Mouse (Mus musculus): ENCODE results near the gene Col6a2. TPM values are rescaled to one million over a fixed set of nuclear protein-coding genes. Genes with fewer than 3 reads are reported as not detected.

Col6a2 gene
- polyA plus RNA-seq, 1 experiment from 2014 or later, result 18.7 TPM

GRCm38 (mm10) chr10:76572151-76572550 lies 51.3 kb downstream of the Col6a2 start:
- no peak for ATAC-seq (ENCODE audit: low FRiP score)
- Histone ChIP-seq H3K9ac (no peak overlapping the region), H3K4me1 (no peaks in the 10 kb centered on the region), H3K4me3 (replicated peaks) (no peak overlapping the region), H3K36me3 (replicated peaks) (no peaks in the 10 kb centered on the region), H3K9me3 (0 out of 2 replicates have a peak, but pooled peaks cover 3% of the 10 kb centered on the region), H3K4me2 (no peak overlapping the region), H3K27ac (no peak overlapping the region), H3K27me3 (no peaks in the 10 kb centered on the region)
- WGBS, result 33% methylated on average over 3 of the region's 3 CpGs

GRCm38 (mm10) chr10:76571070-76571469 lies 52.4 kb downstream of the Col6a2 start:
- Histone ChIP-seq H3K36me3 (replicated peaks) (no peaks in the 10 kb centered on the region), H3K4me3 (replicated peaks) (no peak overlapping the region), H3K27me3 (no peaks in the 10 kb centered on the region), H3K27ac (no peak overlapping the region), H3K9me3 (0 out of 2 replicates have a peak, but pooled peaks cover 3% of the 10 kb centered on the region), H3K4me2 (no peak overlapping the region), H3K4me1 (no peaks in the 10 kb centered on the region), H3K9ac (no peak overlapping the region)
- WGBS, result 69% methylated on average over 2 of the region's 2 CpGs
- ATAC-seq (ENCODE audit: low FRiP score), result no peak

DNA sequence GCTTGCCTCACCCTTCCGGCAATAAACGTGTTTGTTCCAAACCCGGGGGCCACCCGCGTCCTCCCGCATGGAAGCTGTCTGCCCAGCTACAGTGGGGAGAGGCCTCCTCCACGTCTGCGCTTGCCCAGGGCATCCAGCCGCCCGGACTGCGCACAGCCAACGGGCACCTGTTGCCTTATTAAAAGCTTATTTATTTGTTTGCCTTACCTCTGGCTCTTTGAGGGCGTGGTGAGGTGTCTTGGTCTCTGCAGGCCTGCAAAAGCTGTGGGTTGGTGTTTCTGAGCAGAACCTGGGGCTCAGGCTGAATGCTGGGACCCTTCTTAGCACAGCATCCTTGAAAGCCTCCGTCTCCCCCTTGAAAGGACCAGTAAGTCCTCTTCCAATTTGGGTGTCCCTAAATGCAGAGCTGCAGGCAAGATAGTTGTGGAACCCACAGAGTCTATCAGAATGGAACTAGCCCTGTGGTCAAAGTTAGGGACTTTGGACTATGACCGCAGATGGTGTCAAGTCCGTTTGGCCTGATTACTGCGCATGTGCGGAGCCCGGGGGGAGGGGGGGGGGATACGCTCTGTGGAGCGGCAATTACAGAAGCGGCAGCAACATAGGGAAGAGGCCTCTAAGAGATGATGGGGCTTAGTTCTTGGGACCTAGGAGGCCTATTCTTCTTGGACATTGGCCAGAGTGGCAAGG lies 53.3 kb downstream of the Col6a2 start:
- no peaks in the 10 kb centered on the region for H3K27me3 ChIP-seq
- 0 out of 2 replicates have a peak, but pooled peaks cover 3% of the 10 kb centered on the region for H3K9me3 ChIP-seq
- WGBS, result 92% methylated on average over 22 of the region's 22 CpGs
- no peaks in the 10 kb centered on the region for H3K36me3 ChIP-seq (replicated peaks)
- no peak overlapping the region for H3K4me2 ChIP-seq
- no peak overlapping the region for H3K27ac ChIP-seq
- no peak for ATAC-seq (ENCODE audit: low FRiP score)
- H3K9ac ChIP-seq, result no peak overlapping the region
- H3K4me3 ChIP-seq (replicated peaks), result no peak overlapping the region
- no peaks in the 10 kb centered on the region for H3K4me1 ChIP-seq

DNA sequence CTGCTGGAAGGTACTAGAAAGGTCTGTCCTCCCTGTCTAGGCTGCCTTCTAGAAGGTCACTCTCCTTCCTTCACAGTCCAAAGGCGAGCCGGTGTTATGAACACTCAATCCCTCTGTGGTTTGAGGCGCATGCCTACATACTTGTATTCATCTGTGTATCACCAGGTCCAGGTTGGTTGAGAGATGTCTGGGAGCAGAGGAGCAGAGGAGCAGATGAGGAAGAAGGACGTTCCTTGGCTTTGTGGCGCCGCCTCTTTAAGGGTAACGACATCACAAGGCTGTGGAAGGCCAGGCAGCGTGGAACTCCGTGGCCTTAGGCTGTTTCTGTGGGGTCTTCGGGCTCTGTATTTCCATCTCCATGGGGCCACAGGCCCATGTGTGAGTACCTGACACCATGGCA lies 61.5 kb downstream of the Col6a2 start, which contains the start of gene Spatc1l:
Gene Spatc1l, plus strand, starts transcription at position 301 of the 400 bp plus-strand sequence.
- no peaks in the 10 kb centered on the region for H3K36me3 ChIP-seq (replicated peaks)
- ATAC-seq (ENCODE audit: low FRiP score), result no peak
- no peaks in the 10 kb centered on the region for H3K4me1 ChIP-seq
- H3K27me3 ChIP-seq, result no peaks in the 10 kb centered on the region
- H3K9ac ChIP-seq, result no peak within 1 kb of the TSS
- H3K4me3 ChIP-seq (replicated peaks), result no peak within 1 kb of the TSS
- WGBS, result 94% methylated on average over 10 of the region's 10 CpGs
- H3K9me3 ChIP-seq, result no peaks in the 10 kb centered on the region
- no peak within 1 kb of the TSS for H3K4me2 ChIP-seq
- H3K27ac ChIP-seq, result no peak within 1 kb of the TSS

DNA sequence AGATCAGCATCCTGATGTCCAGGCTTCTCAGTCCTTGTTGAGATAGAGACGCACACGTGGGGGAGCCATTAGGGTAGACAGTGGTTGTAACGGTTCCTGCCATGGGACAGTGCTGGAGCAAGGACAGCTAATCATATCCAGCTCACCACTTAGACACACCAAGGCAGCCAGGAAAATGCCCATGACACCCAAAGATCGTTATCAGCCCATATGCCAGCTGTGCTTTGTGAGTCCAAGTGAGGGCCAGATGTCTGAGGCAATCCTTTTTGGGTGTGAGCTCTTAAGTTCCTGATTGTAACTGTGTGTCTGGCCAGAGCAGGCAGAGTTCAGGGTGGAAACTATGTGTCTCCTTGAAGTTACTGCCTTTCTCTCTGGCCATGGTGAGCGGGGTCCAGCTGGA lies 69.4 kb downstream of the Col6a2 start:
- no peaks in the 10 kb centered on the region for H3K9me3 ChIP-seq
- no peak overlapping the region for H3K4me2 ChIP-seq
- H3K9ac ChIP-seq, result no peak overlapping the region
- no peak overlapping the region for H3K4me3 ChIP-seq (replicated peaks)
- H3K27ac ChIP-seq, result no peak overlapping the region
- no peaks in the 10 kb centered on the region for H3K4me1 ChIP-seq
- no peak for ATAC-seq (ENCODE audit: low FRiP score)
- 91% methylated on average over 5 of the region's 5 CpGs for WGBS
- no peaks in the 10 kb centered on the region for H3K27me3 ChIP-seq
- peaks cover 66% of the 10 kb centered on the region for H3K36me3 ChIP-seq (replicated peaks)

DNA sequence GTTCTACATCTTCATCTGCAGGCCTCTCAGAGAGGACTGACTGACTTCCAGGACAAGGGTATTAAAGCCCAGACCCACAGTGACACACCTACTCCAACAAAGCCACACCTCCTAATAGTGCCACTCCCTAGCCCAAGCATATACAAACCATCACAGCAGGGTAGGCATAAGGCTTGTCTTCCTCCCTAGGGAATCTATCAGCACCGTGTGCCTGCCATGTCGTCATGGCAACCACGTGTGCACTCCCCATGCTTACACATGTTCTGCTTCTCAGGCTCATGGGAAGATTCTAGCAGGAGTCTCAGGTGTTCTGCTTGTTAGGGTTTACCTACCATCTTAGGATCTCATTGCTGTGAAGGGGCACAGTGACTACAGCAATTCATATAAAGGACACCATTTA lies 71.9 kb downstream of the Col6a2 start:
- no peak overlapping the region for H3K4me2 ChIP-seq
- H3K27ac ChIP-seq, result no peak overlapping the region

DNA sequence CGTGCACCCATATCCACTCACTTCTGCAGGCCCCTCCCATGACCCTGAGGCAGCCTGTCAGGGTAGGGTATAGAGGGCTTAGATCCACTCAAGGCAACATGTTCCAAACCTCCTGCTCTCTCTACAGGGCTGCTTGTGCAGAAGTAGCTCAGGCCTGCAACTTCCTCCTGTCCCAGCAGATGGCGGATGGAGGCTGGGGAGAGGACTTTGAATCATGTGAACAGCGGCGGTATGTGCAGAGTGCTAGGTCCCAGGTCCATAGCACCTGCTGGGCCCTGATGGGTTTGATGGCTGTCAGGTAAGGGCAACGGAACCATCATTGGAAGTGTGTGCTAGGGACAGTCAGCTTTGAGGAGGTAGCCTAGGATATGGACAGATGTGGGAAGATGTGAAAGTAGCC lies 73.0 kb downstream of the Col6a2 start:
- Histone ChIP-seq H3K4me2 (no peak overlapping the region), H3K4me3 (replicated peaks) (no peak overlapping the region), H3K9ac (no peak overlapping the region), H3K27me3 (no peaks in the 10 kb centered on the region), H3K27ac (no peak overlapping the region), H3K9me3 (no peaks in the 10 kb centered on the region), H3K4me1 (no peaks in the 10 kb centered on the region), H3K36me3 (replicated peaks) (peaks cover 97% of the 10 kb centered on the region)
- ATAC-seq (ENCODE audit: low FRiP score), result no peak
- 80% methylated on average over 5 of the region's 5 CpGs for WGBS

More for the DNA sequence above, 71.9 kb downstream of the Col6a2 start:
- H3K9ac ChIP-seq, result no peak overlapping the region
- no peaks in the 10 kb centered on the region for H3K9me3 ChIP-seq
- no peaks in the 10 kb centered on the region for H3K4me1 ChIP-seq
- WGBS, result 89% methylated on average over 3 of the region's 3 CpGs
- ATAC-seq (ENCODE audit: low FRiP score), result no peak
- no peaks in the 10 kb centered on the region for H3K27me3 ChIP-seq
- peaks cover 90% of the 10 kb centered on the region for H3K36me3 ChIP-seq (replicated peaks)
- H3K4me3 ChIP-seq (replicated peaks), result no peak overlapping the region

- ATAC-seq (ENCODE audit: low FRiP score), result no peak
- Histone ChIP-seq H3K9me3 (no peaks in the 10 kb centered on the region), H3K4me1 (no peaks in the 10 kb centered on the region), H3K9ac (no peak overlapping the region), H3K27ac (no peak overlapping the region), H3K4me2 (no peak overlapping the region), H3K27me3 (no peaks in the 10 kb centered on the region), H3K4me3 (replicated peaks) (no peak overlapping the region), H3K36me3 (replicated peaks) (peaks cover 100% of the 10 kb centered on the region)
- WGBS, result 93% methylated on average over 8 of the region's 8 CpGs
Observed at GRCm38 (mm10) chr10:76548218-76548617, 75.2 kb downstream of the Col6a2 start.

DNA sequence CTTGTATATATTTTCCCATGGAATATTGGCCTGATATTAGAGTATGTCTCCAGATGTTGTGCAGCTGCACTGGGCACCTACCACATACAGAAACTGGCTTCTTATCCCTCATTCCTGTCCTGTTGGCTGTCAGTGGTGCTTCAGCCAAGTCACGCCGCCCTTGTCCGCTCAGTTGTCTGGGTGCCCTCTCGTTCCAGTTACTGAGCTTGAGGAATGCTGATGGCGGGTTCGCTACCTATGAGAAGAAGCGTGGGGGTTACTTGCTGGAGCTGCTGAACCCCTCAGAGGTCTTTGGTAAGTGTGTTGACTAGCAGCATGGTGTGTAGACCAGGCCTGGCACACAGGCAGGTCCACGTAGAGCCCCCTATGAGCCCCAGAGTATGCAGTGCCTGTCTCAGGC lies 76.9 kb downstream of the Col6a2 start:
- Histone ChIP-seq H3K9ac (no peak overlapping the region), H3K36me3 (replicated peaks) (peaks cover 100% of the 10 kb centered on the region)
- WGBS, result 95% methylated on average over 8 of the region's 8 CpGs

More for the DNA sequence above, 76.9 kb downstream of the Col6a2 start:
- Histone ChIP-seq H3K27me3 (no peaks in the 10 kb centered on the region), H3K4me1 (no peaks in the 10 kb centered on the region), H3K9me3 (no peaks in the 10 kb centered on the region), H3K4me2 (no peak overlapping the region), H3K4me3 (replicated peaks) (no peak overlapping the region), H3K27ac (no peak overlapping the region)
- no peak for ATAC-seq (ENCODE audit: low FRiP score)

Other genes with a start within 250 kb of the Col6a2 start
- 2.2 and 2.5 TPM in 2 replicates for gene AC141477.1, start 183.2 kb downstream of the Col6a2 start, polyA plus RNA-seq (2016; fragmentation: Nextera tagmentation; extraction: Ambion mirVana)
- 20.7 and 21.2 TPM in 2 replicates for gene Pcnt, start 180.8 kb downstream of the Col6a2 start, polyA plus RNA-seq (2016; fragmentation: Nextera tagmentation; extraction: Ambion mirVana)
- not detected in 2 replicates for gene 2610028H24Rik, start 174.5 kb downstream of the Col6a2 start, polyA plus RNA-seq (2016; fragmentation: Nextera tagmentation; extraction: Ambion mirVana)
- 93.0 and 96.6 TPM in 2 replicates for gene Mcm3ap, start 154.7 kb downstream of the Col6a2 start, polyA plus RNA-seq (2016; fragmentation: Nextera tagmentation; extraction: Ambion mirVana)
- 8.0 and 9.1 TPM in 2 replicates for gene Ybey, start 154.5 kb downstream of the Col6a2 start, polyA plus RNA-seq (2016; fragmentation: Nextera tagmentation; extraction: Ambion mirVana)
- gene Lss, start 92.0 kb downstream of the Col6a2 start, polyA plus RNA-seq (2016; fragmentation: Nextera tagmentation; extraction: Ambion mirVana), result 51.8 and 58.6 TPM in 2 replicates
- gene Spatc1l, start 61.4 kb downstream of the Col6a2 start, polyA plus RNA-seq (2016; fragmentation: Nextera tagmentation; extraction: Ambion mirVana), result not detected in 2 replicates
- gene Ftcd, start 48.0 kb downstream of the Col6a2 start, polyA plus RNA-seq (2016; fragmentation: Nextera tagmentation; extraction: Ambion mirVana), result not detected in 2 replicates
- gene Col6a1, start 102.5 kb upstream of the Col6a2 start, polyA plus RNA-seq (2016; fragmentation: Nextera tagmentation; extraction: Ambion mirVana), result 11.2 and 14.7 TPM in 2 replicates

Measured in forebrain, embryonic 12.5 days (tissue).